Mouse (Mus musculus) heart, embryonic 12.5 days (tissue): ENCODE measurements around the gene Omt2b. TPM values are rescaled to one million over a fixed set of nuclear protein-coding genes. Genes with fewer than 3 reads are reported as not detected.
"Not testable (repeated sequence)": the region's sequence is repeated elsewhere in the genome, so short reads cannot be mapped to it uniquely, and the experiment has no call there.

ENCODE experiments used
- ATAC-seq: fragments of 200-750 bp; cut with Nextera tagmentation; 2 replicates; pipeline ENCODE4 v1.8.0; 2017; ENCODE audit warnings: moderate TSS enrichment, moderate library complexity; ENCODE audit not compliant: insufficient number of reproducible peaks, low FRiP score
- H3K27ac ChIP-seq: fragments of 300-500 bp; sonication (generic); 2 replicates; pipeline ENCODE4 v1.5.1; 2016; ENCODE audit warnings: mild to moderate bottlenecking, moderate library complexity; ENCODE audit not compliant: poor library complexity, severe bottlenecking
- H3K27me3 ChIP-seq: fragments of 300-500 bp; sonication (generic); replicated peaks from 2 replicates; pipeline ENCODE4 v1.6.1; 2016; ENCODE audit warnings: mild to moderate bottlenecking, moderate library complexity
- H3K36me3 ChIP-seq: fragments of 300-500 bp; sonication (generic); 2 replicates; pipeline ENCODE4 v1.6.1; 2016; ENCODE audit warnings: mild to moderate bottlenecking, moderate library complexity
- H3K4me1 ChIP-seq: fragments of 300-500 bp; sonication (generic); replicated peaks from 2 replicates; pipeline ENCODE4 v1.6.1; 2016; ENCODE audit warnings: mild to moderate bottlenecking
- H3K4me2 ChIP-seq: fragments of 300-500 bp; sonication (generic); 2 replicates; pipeline ENCODE4 v1.6.1; 2016; ENCODE audit warnings: mild to moderate bottlenecking, moderate library complexity
- H3K4me3 ChIP-seq: fragments of 300-500 bp; sonication (generic); 2 replicates; pipeline ENCODE4 v1.5.1; 2016; ENCODE audit warnings: mild to moderate bottlenecking
- H3K9ac ChIP-seq: fragments of 300-500 bp; sonication (generic); 2 replicates; pipeline ENCODE4 v1.6.1; 2016; ENCODE audit warnings: mild to moderate bottlenecking, moderate library complexity
- H3K9me3 ChIP-seq: fragments of 300-500 bp; sonication (generic); replicated peaks from 2 replicates; pipeline ENCODE4 v1.6.1; 2016; ENCODE audit warnings: mild to moderate bottlenecking, moderate library complexity
- WGBS: fragments of 180-500 bp; shearing (Covaris S2); methylation state at CpG from one replicate; pipeline ENCODE4 v1.1.7; 2016; 5-methylcytosine and 5-hydroxymethylcytosine counted together
- polyA plus RNA-seq: library from polyadenylated mRNA; unstranded; fragments of >200 nt; fragmentation: Nextera tagmentation; extraction: Ambion mirVana; gene quantifications from 2 replicates; pipeline ENCODE4 v1.2.1, GENCODE M21; 2016

The Omt2b gene
- polyA plus RNA-seq, 1 experiment from 2014 or later = not detected

DNA sequence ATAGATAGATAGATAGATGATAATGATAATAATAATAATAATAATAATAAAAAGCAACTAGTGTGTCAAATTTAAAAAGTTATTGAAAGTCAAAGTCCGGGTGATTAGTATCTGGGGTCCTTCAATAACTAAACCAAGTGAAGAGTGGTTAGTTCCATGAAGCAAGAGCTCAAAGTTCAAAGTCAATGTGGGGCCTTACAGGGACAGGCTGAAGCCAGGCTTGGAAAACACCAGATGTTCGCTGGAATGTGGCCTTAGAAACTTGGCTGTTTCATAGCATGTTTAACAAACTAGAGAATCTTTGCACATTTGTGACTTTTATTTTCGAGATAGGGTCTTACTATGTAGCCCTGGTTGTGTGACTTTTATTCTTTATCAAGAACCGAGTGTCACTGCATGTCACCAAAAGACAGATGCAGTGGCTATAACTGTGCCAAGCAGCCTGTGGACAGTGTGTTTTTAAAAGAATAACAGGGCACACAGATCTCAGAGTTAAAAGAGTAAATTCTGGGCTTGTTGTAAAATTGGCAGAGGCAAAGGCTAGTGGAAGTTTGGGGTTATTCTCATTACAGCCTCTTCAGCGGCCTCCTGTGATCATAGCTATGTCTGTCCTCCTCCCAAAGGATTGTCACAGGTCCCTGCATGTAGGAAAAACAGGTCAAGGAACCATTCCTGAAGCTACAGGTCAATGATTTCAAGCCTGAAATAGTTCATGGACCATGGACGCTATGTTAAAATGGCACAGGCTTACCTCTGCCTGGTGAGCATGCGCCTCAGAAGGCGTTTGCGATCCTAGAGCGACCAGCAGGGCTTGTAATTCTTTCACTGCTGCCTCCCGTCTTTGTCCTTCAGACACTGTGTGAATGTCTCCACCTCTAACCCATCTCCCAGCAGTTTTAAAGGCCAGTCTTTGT is 27.5 kb downstream of the Omt2b start:
- no peaks in the 10 kb centered on the region for H3K9me3 ChIP-seq
- no peak for ATAC-seq

DNA sequence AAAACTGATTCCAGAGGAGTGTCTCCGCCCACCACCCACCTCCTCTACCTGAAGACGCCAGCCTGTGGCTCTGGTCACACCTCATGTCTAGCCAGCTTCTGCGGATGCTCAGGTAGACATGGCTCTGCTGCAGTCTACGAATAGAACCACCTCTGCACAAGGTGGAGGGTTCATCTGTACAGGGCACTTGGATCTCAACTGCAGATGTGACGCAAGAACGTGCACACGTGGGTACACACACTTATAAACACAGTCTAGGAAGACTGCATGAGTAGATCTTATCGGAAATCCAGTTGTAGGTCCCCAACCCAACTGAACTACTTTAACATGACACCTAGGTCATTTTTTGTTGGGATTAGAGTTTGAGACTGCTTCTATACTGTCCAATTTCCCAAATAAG is 28.2 kb downstream of the Omt2b start, which contains the start of gene Gsta2:
Gene Gsta2, minus strand, starts transcription at position 178 of the 400 bp plus-strand sequence.
- WGBS = 84% methylated on average over 8 of the region's 8 CpGs
- no peak for ATAC-seq

More for the DNA sequence above, 27.5 kb downstream of the Omt2b start:
- Histone ChIP-seq H3K4me3 (no peak overlapping the region), H3K36me3 (no peaks in the 10 kb centered on the region), H3K9ac (no peak overlapping the region), H3K4me2 (no peak overlapping the region), H3K4me1 (0 out of 2 replicates have a peak, but pooled peaks cover 5% of the 10 kb centered on the region), H3K27me3 (no peaks in the 10 kb centered on the region), H3K27ac (no peak overlapping the region)
- 74% methylated on average over 11 of the region's 11 CpGs for WGBS

GRCm38 (mm10) chr9:78358053-78358452 is 30.7 kb downstream of the Omt2b start:
- no peak overlapping the region for H3K27ac ChIP-seq
- H3K36me3 ChIP-seq = no peaks in the 10 kb centered on the region
- no peaks in the 10 kb centered on the region for H3K27me3 ChIP-seq
- H3K4me2 ChIP-seq = no peak overlapping the region
- WGBS = 10% methylated on average over 9 of the region's 9 CpGs
- no peaks in the 10 kb centered on the region for H3K4me1 ChIP-seq
- ATAC-seq = no peak
- H3K9ac ChIP-seq = no peak overlapping the region
- no peaks in the 10 kb centered on the region for H3K9me3 ChIP-seq
- no peak overlapping the region for H3K4me3 ChIP-seq

More for the DNA sequence above, 28.2 kb downstream of the Omt2b start, which contains the start of gene Gsta2:
- Histone ChIP-seq H3K36me3 (no peaks in the 10 kb centered on the region), H3K27me3 (no peaks in the 10 kb centered on the region), H3K4me2 (no peak within 1 kb of the TSS), H3K9ac (no peak within 1 kb of the TSS), H3K4me3 (no peak within 1 kb of the TSS), H3K9me3 (no peaks in the 10 kb centered on the region), H3K4me1 (0 out of 2 replicates have a peak, but pooled peaks cover 5% of the 10 kb centered on the region), H3K27ac (no peak within 1 kb of the TSS)

GRCm38 (mm10) chr9:78359750-78360483 is 32.5 kb downstream of the Omt2b start:
- Histone ChIP-seq H3K4me3 (no peak overlapping the region), H3K4me1 (no peaks in the 10 kb centered on the region), H3K27me3 (no peaks in the 10 kb centered on the region), H3K27ac (no peak overlapping the region), H3K9ac (no peak overlapping the region), H3K9me3 (no peaks in the 10 kb centered on the region), H3K4me2 (no peak overlapping the region), H3K36me3 (no peaks in the 10 kb centered on the region)
- no peak for ATAC-seq
- WGBS = 77% methylated on average over 6 of the region's 6 CpGs

GRCm38 (mm10) chr9:78360484-78360872 is 33.1 kb downstream of the Omt2b start:
- H3K4me1 ChIP-seq = no peaks in the 10 kb centered on the region
- no peak overlapping the region for H3K27ac ChIP-seq
- H3K9ac ChIP-seq = no peak overlapping the region
- H3K4me2 ChIP-seq = no peak overlapping the region
- H3K9me3 ChIP-seq = no peaks in the 10 kb centered on the region
- no peaks in the 10 kb centered on the region for H3K36me3 ChIP-seq
- WGBS = 51% methylated on average over 2 of the region's 2 CpGs
- H3K4me3 ChIP-seq = no peak overlapping the region
- no peaks in the 10 kb centered on the region for H3K27me3 ChIP-seq
- ATAC-seq = no peak

- no peak overlapping the region for H3K4me3 ChIP-seq
- no peak overlapping the region for H3K4me2 ChIP-seq
- no peak overlapping the region for H3K27ac ChIP-seq
- ATAC-seq = no peak
- H3K27me3 ChIP-seq = no peaks in the 10 kb centered on the region
- 0 out of 2 replicates have a peak, but pooled peaks cover 3% of the 10 kb centered on the region for H3K9me3 ChIP-seq
- 64% methylated on average over 6 of the region's 6 CpGs for WGBS
- H3K36me3 ChIP-seq = no peaks in the 10 kb centered on the region
- no peak overlapping the region for H3K9ac ChIP-seq
- H3K4me1 ChIP-seq = no peaks in the 10 kb centered on the region
Observed at GRCm38 (mm10) chr9:78363374-78363773, 36.0 kb downstream of the Omt2b start.

DNA sequence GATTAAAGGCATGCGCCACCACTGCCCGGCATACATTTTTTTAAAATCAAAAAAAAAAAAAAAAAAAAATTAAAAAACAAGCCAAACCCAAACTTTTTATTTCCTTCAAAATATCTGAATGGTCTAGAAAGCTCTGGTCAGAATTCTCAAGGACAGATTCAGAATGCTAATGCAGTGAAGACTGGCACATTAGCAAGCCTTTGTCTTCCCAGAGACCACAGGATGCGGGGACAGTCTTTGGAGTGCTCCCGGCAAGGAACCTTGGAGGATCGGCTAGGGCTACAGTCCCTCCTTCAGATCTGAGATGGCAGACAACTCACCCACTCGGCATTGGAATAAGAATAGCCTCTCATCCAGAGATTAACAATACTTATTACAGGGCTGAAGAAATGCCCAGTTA is 37.3 kb downstream of the Omt2b start:
- 0 out of 2 replicates have a peak, but pooled peaks cover 3% of the 10 kb centered on the region for H3K9me3 ChIP-seq
- H3K27me3 ChIP-seq = no peaks in the 10 kb centered on the region
- no peak overlapping the region for H3K4me2 ChIP-seq
- no peak overlapping the region for H3K9ac ChIP-seq
- no peak overlapping the region for H3K4me3 ChIP-seq
- ATAC-seq = no peak
- 85% methylated on average over 6 of the region's 6 CpGs for WGBS
- no peaks in the 10 kb centered on the region for H3K4me1 ChIP-seq
- H3K36me3 ChIP-seq = no peaks in the 10 kb centered on the region
- no peak overlapping the region for H3K27ac ChIP-seq

DNA sequence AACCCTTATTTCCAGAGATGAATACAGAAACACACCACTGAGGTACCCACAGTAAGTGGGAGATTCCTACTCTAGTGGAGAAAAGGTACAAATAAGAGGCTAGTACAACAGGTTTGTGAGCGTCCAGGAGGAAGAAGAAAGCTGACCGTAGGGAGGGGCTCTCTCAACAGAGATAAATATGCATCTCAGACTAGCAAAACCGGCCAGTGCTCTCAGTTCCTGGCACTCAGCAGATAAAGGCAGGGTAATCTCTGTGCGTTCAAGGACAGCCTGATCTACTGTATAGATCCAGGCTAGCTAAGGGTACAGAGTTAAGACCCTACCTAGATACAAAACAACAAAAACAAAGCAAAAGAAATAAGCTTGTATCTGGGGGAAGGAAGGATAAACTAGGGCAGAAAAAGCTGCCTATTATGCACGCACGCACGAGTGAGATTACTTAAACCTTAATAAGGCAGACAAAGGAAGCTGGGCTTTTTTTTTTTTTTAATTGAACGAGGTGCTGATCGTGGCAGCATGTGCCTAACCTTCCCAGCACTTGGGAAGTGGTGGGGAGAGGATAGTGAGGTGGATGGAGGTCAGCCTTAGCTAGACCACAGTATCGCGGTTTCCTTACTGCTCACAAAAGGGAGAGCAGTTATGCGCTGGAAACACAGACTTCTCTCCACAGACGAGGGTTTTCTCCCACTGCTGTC is 38.6 kb downstream of the Omt2b start:
- H3K4me3 ChIP-seq = no peak overlapping the region
- H3K9me3 ChIP-seq = 0 out of 2 replicates have a peak, but pooled peaks cover 3% of the 10 kb centered on the region
- H3K4me2 ChIP-seq = no peak overlapping the region
- no peaks in the 10 kb centered on the region for H3K27me3 ChIP-seq
- no peaks in the 10 kb centered on the region for H3K36me3 ChIP-seq
- H3K27ac ChIP-seq = no peak overlapping the region
- ATAC-seq = no peak
- WGBS = 56% methylated on average over 13 of the region's 13 CpGs
- no peaks in the 10 kb centered on the region for H3K4me1 ChIP-seq
- no peak overlapping the region for H3K9ac ChIP-seq

DNA sequence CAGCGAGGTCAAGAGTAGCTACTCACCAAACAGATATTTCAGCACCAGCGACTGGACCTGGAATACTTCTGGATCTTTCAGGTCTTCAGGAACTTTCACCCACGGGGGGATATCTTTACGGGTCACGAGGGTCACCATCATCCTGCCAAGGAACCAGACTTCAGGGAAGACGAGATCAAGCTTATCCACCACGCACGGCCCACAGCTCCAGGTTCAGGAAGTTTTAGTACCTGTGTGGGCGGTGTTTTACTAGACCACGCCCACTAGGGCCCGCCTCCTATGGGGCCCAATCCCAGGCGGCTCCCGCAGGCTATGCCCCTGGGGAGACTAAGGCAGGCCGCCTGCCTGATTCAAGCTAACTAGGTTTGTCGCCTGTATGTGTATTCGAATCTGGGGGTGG is 40.6 kb downstream of the Omt2b start, which contains the start of gene Dppa5a:
Gene Dppa5a, minus strand, starts transcription at position 219 of the 400 bp plus-strand sequence.
- H3K27me3 ChIP-seq, H3K9me3 ChIP-seq, H3K4me3 ChIP-seq, H3K36me3 ChIP-seq, H3K4me1 ChIP-seq, ATAC-seq, H3K27ac ChIP-seq, H3K4me2 ChIP-seq, H3K9ac ChIP-seq: not testable (repeated sequence)
- 81% methylated on average over 16 of the region's 16 CpGs for WGBS

DNA sequence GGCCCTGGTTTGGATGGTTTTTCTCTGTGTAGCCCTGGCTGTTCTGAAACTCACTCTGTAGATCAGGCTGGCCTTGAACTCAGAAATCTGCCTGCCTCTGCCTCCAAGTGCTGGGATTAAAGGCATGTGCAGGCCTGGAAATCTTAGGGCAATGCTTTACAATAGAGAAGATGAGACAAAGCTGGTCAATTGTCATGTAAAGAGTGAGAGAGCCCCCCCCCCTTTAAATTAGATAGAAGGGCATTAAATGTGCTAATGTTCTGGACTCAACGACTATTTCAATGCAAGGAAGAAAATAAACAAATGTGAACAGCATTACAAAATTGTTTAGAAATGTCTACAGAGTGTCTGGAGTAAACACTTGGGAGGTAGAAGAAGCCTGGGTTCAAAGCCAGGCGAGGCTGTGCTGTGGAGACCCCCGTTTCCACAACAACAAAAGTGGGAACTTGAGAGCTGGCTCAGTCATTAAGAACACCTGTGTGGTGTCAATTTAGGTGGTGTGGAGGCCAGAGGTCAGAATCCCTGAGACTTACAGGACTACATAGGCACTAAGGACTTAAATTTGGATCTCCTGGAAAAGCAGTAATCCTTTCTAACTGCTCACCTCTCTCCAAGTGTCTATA is 41.4 kb downstream of the Omt2b start:
- 72% methylated on average over 3 of the region's 3 CpGs for WGBS
- no peak overlapping the region for H3K4me2 ChIP-seq
- H3K9ac ChIP-seq = no peak overlapping the region
- H3K27me3 ChIP-seq = no peaks in the 10 kb centered on the region
- no peak overlapping the region for H3K27ac ChIP-seq
- no peak overlapping the region for H3K4me3 ChIP-seq
- no peaks in the 10 kb centered on the region; the same call in 1 of the 2 replicates for H3K4me1 ChIP-seq
- no peaks in the 10 kb centered on the region for H3K36me3 ChIP-seq
- 0 out of 2 replicates have a peak, but pooled peaks cover 3% of the 10 kb centered on the region for H3K9me3 ChIP-seq
- ATAC-seq = no peak
